Mouse (Mus musculus): Measurements from ENCODE around the gene Pagr1a.
A peak's percentile ranks its signal among the peaks of the same experiment; 100 is the strongest.

The Pagr1a gene

GRCm38 (mm10) chr7:127016971-127017949 lies at the start of gene Pagr1a:
Gene Pagr1a (minus strand): TSS chr7:127017352.
- DNase-seq = peak; percentile 98

GRCm38 (mm10) chr7:127066317-127066716 lies 49.2 kb upstream of the Pagr1a start:
- no peak for DNase-seq

- DNase-seq = no peak
These were observed 48.4 kb upstream of the Pagr1a start for GRCm38 (mm10) chr7:127065538-127065937.

DNA sequence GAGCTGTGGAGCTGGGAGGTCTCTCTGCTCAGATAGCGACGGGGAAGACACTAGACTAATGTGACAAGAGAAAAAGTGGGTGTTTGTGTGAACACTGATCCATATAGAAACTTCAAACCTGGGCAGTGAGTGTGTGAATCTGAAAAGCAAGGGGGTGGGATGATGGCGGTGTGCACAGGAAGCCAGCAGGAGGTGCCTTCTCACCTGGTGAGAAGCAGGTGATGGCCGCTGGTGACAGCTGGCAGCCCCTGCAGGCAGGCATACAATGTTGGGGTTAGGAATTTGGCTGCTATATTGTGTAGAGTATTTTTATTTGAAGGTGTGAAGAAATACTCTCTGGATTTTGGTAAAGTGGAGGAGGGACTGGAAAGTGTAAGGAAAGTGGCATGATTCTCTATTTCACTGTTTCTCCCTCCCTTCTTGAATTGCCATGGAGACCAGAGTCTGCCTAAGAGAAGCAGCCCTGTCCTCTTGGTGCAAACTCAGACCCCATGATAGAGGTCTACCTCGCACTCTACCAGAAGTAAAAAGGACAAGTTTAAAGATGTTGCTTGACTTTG lies 38.0 kb upstream of the Pagr1a start:
- DNase-seq = no peak

GRCm38 (mm10) chr7:127041851-127042672 lies 24.9 kb upstream of the Pagr1a start, which contains the start of gene Kif22:
Gene Kif22 (minus strand): TSS chr7:127042471.
- peak; percentile 82 for DNase-seq

- no peak for DNase-seq
These were observed 14.1 kb upstream of the Pagr1a start for GRCm38 (mm10) chr7:127031244-127031643.

DNA sequence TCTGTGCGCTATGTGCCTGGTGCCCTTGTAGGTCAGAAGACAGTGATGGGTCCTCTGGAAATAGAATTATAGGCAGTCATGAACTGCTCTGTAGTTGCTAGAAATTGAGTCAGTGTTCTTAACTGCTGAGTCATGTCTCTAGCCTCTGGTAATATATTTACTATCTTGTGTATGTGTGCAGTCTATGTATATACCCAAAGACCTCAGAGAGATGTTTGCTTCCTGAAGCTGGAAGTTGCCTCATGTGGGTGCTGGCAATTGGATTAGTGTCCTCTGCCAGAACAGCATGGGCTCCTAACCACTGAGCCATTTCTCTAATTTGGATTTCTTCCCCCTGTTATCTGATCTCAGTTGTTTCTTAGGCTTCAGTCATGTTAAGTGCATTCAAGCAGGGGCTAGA lies 13.0 kb upstream of the Pagr1a start:
- DNase-seq = no peak

DNA sequence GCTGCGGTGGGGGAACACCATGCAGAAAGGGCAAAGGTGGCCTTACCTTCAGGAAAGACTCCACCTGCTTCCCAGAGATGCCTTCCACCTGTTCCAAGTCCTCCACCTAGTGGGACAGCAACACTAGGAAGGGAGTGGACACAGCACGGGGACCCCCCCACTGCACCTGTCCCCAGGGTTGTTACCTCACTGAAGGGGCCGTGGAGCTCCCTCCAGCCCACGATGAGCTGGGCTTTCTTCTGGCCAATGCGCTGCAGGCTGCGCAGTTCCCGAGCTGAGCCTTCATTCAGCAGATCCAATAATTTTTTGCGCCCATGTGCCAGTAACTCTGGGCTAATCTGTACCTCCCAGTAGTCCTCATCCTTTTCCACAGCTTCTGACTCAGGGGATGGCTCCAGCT lies 10.7 kb upstream of the Pagr1a start:
- no peak for DNase-seq

DNA sequence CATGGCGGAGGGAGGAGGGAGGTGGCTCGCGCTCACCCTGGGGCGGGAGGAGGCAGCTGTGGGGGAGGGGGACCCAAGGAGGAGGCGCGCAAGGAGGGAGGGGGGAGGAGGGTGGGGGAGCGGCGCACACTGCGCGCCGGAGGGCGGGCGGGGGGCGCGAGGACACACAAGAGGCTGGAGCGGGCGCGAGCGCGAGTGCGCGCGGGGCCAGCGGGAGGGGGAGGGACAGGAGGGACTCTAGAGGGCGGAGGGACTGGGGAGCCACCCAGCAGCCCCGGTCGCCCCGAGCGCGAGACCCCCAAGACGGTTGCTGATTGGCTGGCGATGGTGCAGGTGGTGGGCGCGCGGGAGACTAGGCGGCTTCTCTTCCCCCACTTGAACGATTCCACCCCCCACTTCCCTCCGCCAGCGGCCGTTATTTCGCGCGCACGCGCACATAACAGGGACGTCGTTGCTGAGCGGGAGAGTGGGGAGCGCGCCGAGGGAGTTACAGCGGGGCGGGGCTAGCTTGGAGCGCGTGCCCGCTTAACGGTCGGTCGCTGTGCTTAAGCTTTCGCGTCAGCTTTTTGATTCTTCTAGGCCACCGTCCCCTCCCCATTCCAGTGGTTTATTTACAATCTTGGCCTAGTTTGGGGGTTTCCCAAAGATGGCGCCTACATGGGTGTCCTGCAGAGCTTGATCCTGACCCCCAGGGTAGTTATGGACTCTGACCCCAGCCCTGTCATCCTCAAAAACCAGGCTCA lies 10.0 kb upstream of the Pagr1a start, which contains the start of gene Maz:
TSS of gene Maz (minus strand) at position 54 of the 743 bp plus-strand sequence.
- peak; percentile 99 for DNase-seq

DNA sequence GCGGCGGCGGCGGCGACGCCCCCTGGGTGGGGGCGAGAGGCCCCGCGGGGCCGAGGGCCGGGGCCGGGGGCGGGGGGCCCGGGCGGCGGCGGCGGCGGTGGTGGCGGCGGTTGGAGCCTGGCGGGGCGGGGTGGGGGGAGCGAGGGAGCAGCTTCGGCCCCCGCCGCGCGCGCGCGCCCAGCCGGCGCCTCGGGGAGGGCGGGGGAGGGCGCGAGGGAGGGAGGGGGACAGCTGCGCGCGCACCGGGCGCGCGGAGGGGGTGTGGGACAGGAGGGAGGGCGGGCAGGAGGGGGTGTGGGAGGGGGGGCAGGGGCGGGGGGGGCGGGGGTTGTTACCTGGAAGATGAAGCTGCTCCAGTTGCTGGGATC lies 9.4 kb upstream of the Pagr1a start:
- DNase-seq = no peak

GRCm38 (mm10) chr7:127026161-127026600 lies 9.0 kb upstream of the Pagr1a start:
- DNase-seq = no peak

GRCm38 (mm10) chr7:127025556-127026160 lies 8.5 kb upstream of the Pagr1a start:
- no peak for DNase-seq

DNA sequence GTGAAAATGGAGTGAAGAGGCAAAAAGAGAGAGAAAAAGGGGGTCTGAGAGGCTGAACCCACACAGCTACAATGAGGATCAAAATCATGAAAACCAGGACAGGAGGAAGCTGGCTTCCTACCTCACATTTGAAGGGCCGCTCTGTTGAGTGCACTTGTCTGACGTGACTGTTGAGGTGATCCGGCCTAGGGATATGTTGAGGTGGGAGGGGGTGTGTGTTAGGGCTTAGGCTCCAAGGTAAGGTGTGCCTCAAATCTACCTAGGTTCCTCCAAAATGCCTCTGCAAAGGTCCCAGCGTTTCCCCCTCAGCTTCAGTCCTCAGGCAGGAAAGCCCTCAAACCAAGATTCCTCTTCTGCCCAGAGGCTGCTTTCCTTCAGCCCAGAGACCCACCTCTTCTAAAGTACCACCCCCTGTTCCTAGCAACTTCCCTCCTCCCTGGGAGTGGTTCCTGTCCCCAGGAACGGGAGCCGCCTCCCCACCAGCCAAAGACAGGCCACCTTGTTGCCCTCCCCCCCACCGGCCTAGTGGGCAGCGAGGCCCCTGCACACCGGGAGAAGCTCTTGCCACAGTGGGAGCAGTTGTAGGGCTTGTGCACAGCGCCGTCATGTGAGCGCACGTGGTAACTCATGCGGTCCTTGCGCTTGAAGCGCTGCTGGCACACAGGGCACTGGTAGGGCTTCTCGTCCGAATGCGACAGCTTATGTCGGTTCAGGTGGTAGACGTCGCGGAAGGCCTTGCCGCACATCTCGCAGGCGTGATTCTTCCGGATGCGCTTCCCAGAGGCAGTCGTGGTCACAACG lies 7.8 kb upstream of the Pagr1a start:
- peak; percentile 86 for DNase-seq

- DNase-seq = no peak
These were observed 6.9 kb upstream of the Pagr1a start for GRCm38 (mm10) chr7:127023896-127024690.

DNA sequence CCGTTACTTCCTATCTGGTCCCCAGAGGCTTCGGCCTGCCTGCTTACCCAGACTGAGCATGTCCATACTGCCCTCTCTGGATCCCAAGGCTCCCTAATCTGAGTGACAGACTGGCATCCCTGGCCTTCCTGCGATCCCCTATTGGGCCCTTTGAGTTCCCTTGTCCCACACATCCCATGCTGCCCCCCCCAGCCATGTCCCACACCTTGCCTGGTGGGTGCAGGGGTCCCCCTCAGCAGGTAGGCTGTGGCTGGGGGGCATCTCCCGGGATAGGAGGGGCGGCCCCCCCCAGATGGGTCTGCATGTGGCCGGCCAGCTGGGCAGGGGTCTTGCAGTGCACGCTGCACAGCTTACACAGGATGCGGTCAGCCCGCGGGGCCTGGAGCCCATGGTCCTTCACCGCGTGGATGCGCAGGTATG lies 6.1 kb upstream of the Pagr1a start:
- no peak for DNase-seq

- DNase-seq = no peak
These were observed 5.5 kb upstream of the Pagr1a start for GRCm38 (mm10) chr7:127022528-127023271.

DNA sequence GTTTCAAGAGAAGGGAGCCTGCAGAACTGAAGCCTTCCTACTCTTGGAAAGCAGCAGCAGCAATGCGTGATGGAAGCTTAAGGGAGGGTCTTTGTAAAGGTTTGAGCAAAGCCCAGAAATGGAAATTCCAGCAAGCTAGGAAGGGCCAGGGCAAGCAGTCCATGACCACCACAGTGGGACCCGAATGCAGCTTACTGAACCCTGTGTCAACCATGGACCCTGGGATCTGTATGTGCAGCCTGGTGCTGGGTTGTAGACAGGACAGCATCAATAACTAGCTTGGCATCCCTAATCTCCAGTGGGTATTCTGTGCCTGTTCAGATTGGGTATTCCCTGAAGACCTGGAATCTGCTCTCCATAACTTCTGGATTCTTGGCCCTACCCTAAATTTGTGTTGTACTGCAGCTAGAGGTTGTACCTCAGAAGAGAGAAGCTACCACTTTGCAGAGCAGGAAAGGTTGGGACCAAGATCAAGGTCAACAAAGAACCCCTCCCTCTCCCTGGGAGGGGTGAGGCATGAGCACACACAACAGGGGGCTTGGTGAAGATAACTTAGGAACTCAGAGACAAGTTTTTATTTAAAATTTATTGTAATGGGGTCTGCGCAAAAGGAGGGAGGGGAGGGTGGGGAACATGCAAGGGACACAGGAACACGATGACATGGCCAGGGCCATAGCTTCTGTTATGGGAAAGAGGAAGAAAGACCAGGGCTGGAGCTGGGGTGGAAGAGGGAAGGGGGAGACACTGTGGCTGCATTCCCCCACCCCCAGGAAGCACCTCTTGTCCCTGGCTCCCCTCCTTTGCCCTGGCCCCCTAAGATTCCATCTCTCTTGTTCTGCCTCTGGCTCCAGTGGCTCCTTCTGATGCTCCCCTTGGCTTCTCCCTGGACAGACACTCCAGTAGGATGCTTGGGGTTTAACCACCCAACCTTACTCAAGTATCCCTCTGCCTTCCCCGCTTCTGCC lies 4.7 kb upstream of the Pagr1a start:
- no peak for DNase-seq

GRCm38 (mm10) chr7:127020901-127021562 lies 3.9 kb upstream of the Pagr1a start, which contains the start of the genes Gm42742 and Prrt2:
Gene Gm42742 (minus strand): TSS chr7:127021097.
Gene Prrt2 (minus strand): TSS chr7:127021211.
- peak; percentile 78 for DNase-seq
